Comparison of ENCODE assay signal across 13 mouse cellular contexts in genomic region chr17:35222299-35222698, GRCm38 (mm10). TPM values are rescaled to one million over a fixed set of nuclear protein-coding genes. Genes with fewer than 3 reads are reported as not detected.
DNase-seq lines count a peak whose midpoint lies in the region; ATAC-seq and TF ChIP-seq lines count a peak whose summit lies in the region.
"Had no signal": no experiment of that assay in that cellular context is flagged by ENCODE, and none has a peak within 500 bp of the region (broad histone marks: within the 10 kb centered on the region; RNA-seq: fewer than 3 reads in every experiment).

No protein-coding gene starts in this region.

- peaks cover 2% of the 10 kb centered on the region; the same call in 1 of the 2 replicates for H3K36me3 ChIP-seq in spleen, adult 2 months (ENCODE audit: control insufficient read depth, insufficient read depth, low read length)

- no peaks in the 10 kb centered on the region for H3K27me3 ChIP-seq in spleen, adult 2 months (ENCODE audit: control insufficient read depth, insufficient read depth, low read length)

- no peak for TF ChIP-seq CTCF in gastrocnemius, adult 2 months (IDR thresholded peaks at IDR 0.05)
- TF ChIP-seq CTCF in spleen, adult 2 months (IDR thresholded peaks at IDR 0.05; ENCODE audit: extremely low read depth, insufficient read depth, insufficient read length, insufficient replicate concordance): no peak

- peaks cover 46% of the 10 kb centered on the region for H3K4me1 ChIP-seq in spleen, adult 2 months (ENCODE audit: control insufficient read depth, insufficient read depth, insufficient read length)

- intact Hi-C loops in gastrocnemius, adult 2 months (cut with DNase I): no loop called here
- intact Hi-C loops in gastrocnemius, postnatal 14 days (cut with DNase I; ENCODE audit: low total_unique reads): no loop called here

- H3K27ac ChIP-seq in gastrocnemius, adult 2 months: peak overlapping the region; percentile 70
- H3K27ac ChIP-seq in spleen, adult 2 months (ENCODE audit: insufficient read depth, low read length): peak overlapping the region; percentile 31

- ATAC-seq in megakaryocyte-erythroid progenitor cell, adult 5-6 weeks (replicated peaks; ENCODE audit: low FRiP score, low TSS enrichment, poor library complexity, severe bottlenecking): peak; percentile 26; the same call in 1 of the 2 replicates
- ATAC-seq: activated CD4-positive, CD25-positive, alpha-beta regulatory T cell, adult 4 months had no signal

- TF ChIP-seq POLR2A in spleen, adult 2 months (IDR thresholded peaks at IDR 0.05; ENCODE audit: low read depth, low read length): no peak

- 20% methylated on average over 6 of the region's 6 CpGs for WGBS in spleen, adult 2 months

- peak; percentile 60 for DNase-seq in gastrocnemius, adult 2 months
- DNase-seq in gastrocnemius, postnatal 14 days: no peak
- DNase-seq in spleen, adult 2 months (ENCODE audit: low read depth in 1 of 2, low spot score in 2 of 2): peak in 1 of 2 experiments; percentile 22
- DNase-seq in spleen, postnatal 36 days (ENCODE audit: low spot score in 2 of 2): no peak
- DNase-seq in testis, postnatal 10 days (ENCODE audit: low spot score): no peak
- DNase-seq in left cerebral cortex, adult 11 months (ENCODE audit: low spot score): no peak
- no peak for DNase-seq in layer of hippocampus, postnatal 36 days
- DNase-seq: kidney, adult 8-10 months had no signal

- peak overlapping the region; percentile 39 for H3K4me3 ChIP-seq in gastrocnemius, adult 2 months
- no peak overlapping the region for H3K4me3 ChIP-seq in spleen, adult 2 months (ENCODE audit: extremely low read depth, insufficient read depth, insufficient read length)

RNA-seq across cellular contexts. Expression of gene Gm16181, which starts 1.7 kb away (rescaled TPM):
- total RNA-seq in gastrocnemius, adult 2 months (2021): not detected
- total RNA-seq in gastrocnemius, postnatal 14 days (2021): not detected
- 0.34 TPM in 1 of 2 replicates, not detected in the other for polyA plus RNA-seq in spleen, adult 2 months (2012; rRNA removed)
- total RNA-seq in megakaryocyte-erythroid progenitor cell, adult 5-6 weeks (2014; fragmentation: Nextera tagmentation): not detected in 2 replicates
- not detected in 2 replicates for total RNA-seq in megakaryocyte-erythroid progenitor cell, adult 5-6 weeks (2017)
- not detected for total RNA-seq in layer of hippocampus, postnatal 36 days (2021)
- total RNA-seq: gastrocnemius, adult 18-20 months; left cerebral cortex, postnatal 25 days had no signal
- polyA plus RNA-seq: C2C12 had no signal

RNA-seq across cellular contexts. Expression of gene Atp6v1g2, which starts 11.2 kb away (rescaled TPM):
- total RNA-seq in gastrocnemius, adult 2 months (2021): 1 to 10 TPM; 1.9 to 2.0 TPM
- total RNA-seq in gastrocnemius, postnatal 14 days (2021): 1 to 10 TPM; 2.3 to 2.7 TPM
- polyA plus RNA-seq in spleen, adult 2 months (2012; rRNA removed): 5.0 TPM in 2 replicates
- 4.5 and 8.0 TPM in 2 replicates for total RNA-seq in megakaryocyte-erythroid progenitor cell, adult 5-6 weeks (2014; fragmentation: Nextera tagmentation)
- 0.99 and 2.2 TPM in 2 replicates for total RNA-seq in megakaryocyte-erythroid progenitor cell, adult 5-6 weeks (2017)
- 100 to 1,000 TPM; 602 to 647 TPM for total RNA-seq in layer of hippocampus, postnatal 36 days (2021)

RNA-seq across cellular contexts. Expression of gene Nfkbil1, which starts 13.3 kb away (rescaled TPM):
- total RNA-seq in gastrocnemius, adult 2 months (2021): 1 to 10 TPM; 7.0 to 7.8 TPM
- 1 to 10 TPM; 7.6 to 7.9 TPM for total RNA-seq in gastrocnemius, postnatal 14 days (2021)
- polyA plus RNA-seq in spleen, adult 2 months (2012; rRNA removed): 16.9 and 29.1 TPM in 2 replicates
- 8.8 and 10.1 TPM in 2 replicates for total RNA-seq in megakaryocyte-erythroid progenitor cell, adult 5-6 weeks (2014; fragmentation: Nextera tagmentation)
- 3.5 and 10.1 TPM in 2 replicates for total RNA-seq in megakaryocyte-erythroid progenitor cell, adult 5-6 weeks (2017)
- total RNA-seq in layer of hippocampus, postnatal 36 days (2021): 10 to 100 TPM; 13.3 to 13.6 TPM

RNA-seq across cellular contexts. Expression of gene Lta, which starts 17.1 kb away (rescaled TPM):
- under 1 TPM in 1 of 2 experiments, not detected in 1; 0.41 TPM for total RNA-seq in gastrocnemius, adult 2 months (2021)
- total RNA-seq in gastrocnemius, postnatal 14 days (2021): under 1 TPM; 0.42 to 0.78 TPM
- 24.8 and 26.8 TPM in 2 replicates for polyA plus RNA-seq in spleen, adult 2 months (2012; rRNA removed)
- 0.45 TPM in 1 of 2 replicates, not detected in the other for total RNA-seq in megakaryocyte-erythroid progenitor cell, adult 5-6 weeks (2014; fragmentation: Nextera tagmentation)
- total RNA-seq in megakaryocyte-erythroid progenitor cell, adult 5-6 weeks (2017): not detected in 2 replicates
- total RNA-seq in layer of hippocampus, postnatal 36 days (2021): under 1 TPM; 0.28 to 0.42 TPM

RNA-seq across cellular contexts. Expression of gene Ddx39b, which starts 19.2 kb away (rescaled TPM):
- total RNA-seq in gastrocnemius, adult 2 months (2021): 10 to 100 TPM; 83.8 to 94.7 TPM
- 100 to 1,000 TPM in 1 of 2 experiments, 10 to 100 TPM in 1; 85.3 to 103 TPM for total RNA-seq in gastrocnemius, postnatal 14 days (2021)
- 284 and 323 TPM in 2 replicates for polyA plus RNA-seq in spleen, adult 2 months (2012; rRNA removed)
- 488 and 550 TPM in 2 replicates for total RNA-seq in megakaryocyte-erythroid progenitor cell, adult 5-6 weeks (2014; fragmentation: Nextera tagmentation)
- 211 and 221 TPM in 2 replicates for total RNA-seq in megakaryocyte-erythroid progenitor cell, adult 5-6 weeks (2017)
- 100 to 1,000 TPM; 220 to 232 TPM for total RNA-seq in layer of hippocampus, postnatal 36 days (2021)

Comparison
In these comparisons a context has a peak if more than half of its experiments do, and no peak if none do; other contexts are left out.
1. RNA of gene Atp6v1g2, which starts 11.2 kb away (total RNA-seq): 602 to 647 TPM in layer of hippocampus, postnatal 36 days; 0.99 to 8.0 TPM in megakaryocyte-erythroid progenitor cell, adult 5-6 weeks, 2.3 to 2.7 TPM in gastrocnemius, postnatal 14 days and 1.9 to 2.0 TPM in gastrocnemius, adult 2 months; every median in the first group is over 10 times any median in the second.